Mouse (Mus musculus): ENCODE measurements around the gene Alox12.

Gene Alox12

GRCm38 (mm10) chr11:70193354-70194285 is 61.5 kb downstream of the Alox12 start:
- peak; percentile 77 for DNase-seq (ENCODE audit: low spot score)

DNA sequence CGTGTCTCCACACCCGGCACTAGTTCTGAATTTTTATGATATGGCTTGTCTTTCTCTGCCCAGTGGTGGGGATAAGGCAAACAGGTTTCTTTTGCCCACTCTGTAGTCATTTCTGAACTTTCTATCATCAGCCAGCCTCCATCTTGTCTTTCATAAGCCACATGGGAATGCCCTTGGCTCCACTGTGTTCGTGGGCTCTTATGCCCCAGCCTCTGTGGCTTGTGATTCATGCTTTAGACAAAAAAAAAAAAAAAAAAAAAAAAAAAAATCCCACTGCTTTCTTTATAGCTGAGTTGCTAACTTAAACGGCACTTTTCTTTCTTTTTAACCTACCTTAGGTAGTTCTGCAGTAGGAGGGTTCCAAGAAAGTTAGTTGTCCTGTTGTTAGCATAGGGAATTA is 63.0 kb downstream of the Alox12 start:
- DNase-seq (ENCODE audit: low spot score): no peak
